Mouse (Mus musculus) C2C12 (cell line): Measurements from ENCODE around the gene Mxd1. TPM values are rescaled to one million over a fixed set of nuclear protein-coding genes. Genes with fewer than 3 reads are reported as not detected.
A peak's percentile ranks its signal among the peaks of the same experiment; 100 is the strongest.

Source experiments
- H3K27me3 ChIP-seq: one replicate; pipeline ENCODE4 v1.6.1; 2011; ENCODE audit not compliant: control insufficient read depth, insufficient read depth, insufficient read length
- H3K36me3 ChIP-seq: one replicate; pipeline ENCODE4 v1.6.1; 2011; ENCODE audit not compliant: control insufficient read depth, insufficient read depth
- H3K4me3 ChIP-seq: one replicate; pipeline ENCODE4 v1.5.1; 2011; ENCODE audit warnings: mild to moderate bottlenecking, control low read depth; ENCODE audit not compliant: poor library complexity, insufficient read depth, severe bottlenecking
- H3K79me2 ChIP-seq: one replicate; pipeline ENCODE4 v1.6.1; 2011; ENCODE audit not compliant: control insufficient read depth, insufficient read depth
- H3K79me3 ChIP-seq: one replicate; pipeline ENCODE4 v1.6.1; 2011; ENCODE audit warnings: low read depth, control low read depth
- H3ac ChIP-seq: one replicate; pipeline ENCODE3; 2011; ENCODE audit warnings: low read depth; ENCODE audit not compliant: control insufficient read depth, insufficient read length
- CEBPB ChIP-seq: IDR thresholded peaks from one replicate; pipeline ENCODE4 v1.6.1; 2011; ENCODE audit warnings: low read depth, mild to moderate bottlenecking, control low read depth, moderate library complexity
- CTCF ChIP-seq: IDR thresholded peaks from one replicate; pipeline ENCODE4 v1.5.1; 2011; ENCODE audit not compliant: control insufficient read depth, insufficient read depth, insufficient read length
- FOSL1 ChIP-seq: IDR thresholded peaks from one replicate; pipeline ENCODE4 v1.8.0; 2011; ENCODE audit warnings: mild to moderate bottlenecking, low read length; ENCODE audit not compliant: poor library complexity, insufficient read depth, severe bottlenecking
- MAX ChIP-seq: IDR thresholded peaks from one replicate; pipeline ENCODE4 v1.6.1; 2011; ENCODE audit warnings: mild to moderate bottlenecking, control low read depth
- MYOD1 ChIP-seq: IDR thresholded peaks from one replicate; pipeline ENCODE4 v1.6.1; 2011; ENCODE audit warnings: low read depth; ENCODE audit not compliant: control insufficient read depth, insufficient read length
- MYOG ChIP-seq: IDR thresholded peaks from one replicate; pipeline ENCODE4 v1.6.1; 2011; ENCODE audit not compliant: control insufficient read depth, insufficient read length; ENCODE audit errors: extremely low read depth
- USF1 ChIP-seq: IDR thresholded peaks from one replicate; pipeline ENCODE4 v1.6.1; 2011; ENCODE audit warnings: low read depth, mild to moderate bottlenecking, control low read depth, moderate library complexity
- polyA plus RNA-seq: library from polyadenylated mRNA; unstranded; fragments of >200 nt; fragmentation: generic; extraction: Trizol; gene quantifications from one replicate; pipeline ENCODE4 v1.2.1, GENCODE M21; 2012; ENCODE audit warnings: missing spikeins

Gene Mxd1
- polyA plus RNA-seq, 1 experiment: 1.1 TPM

- H3K36me3 ChIP-seq: peaks cover 28% of the 10 kb centered on the region
- H3K4me3 ChIP-seq: no peak overlapping the region
- H3K79me2 ChIP-seq: no peaks in the 10 kb centered on the region
- no peak overlapping the region for H3ac ChIP-seq
- TF ChIP-seq MYOG (no peak), CTCF (peak; percentile 69)
- no peaks in the 10 kb centered on the region for H3K79me3 ChIP-seq
- H3K27me3 ChIP-seq: no peaks in the 10 kb centered on the region
Measured at GRCm38 (mm10) chr6:86670873-86671272, 1.9 kb upstream of the Mxd1 start.

DNA sequence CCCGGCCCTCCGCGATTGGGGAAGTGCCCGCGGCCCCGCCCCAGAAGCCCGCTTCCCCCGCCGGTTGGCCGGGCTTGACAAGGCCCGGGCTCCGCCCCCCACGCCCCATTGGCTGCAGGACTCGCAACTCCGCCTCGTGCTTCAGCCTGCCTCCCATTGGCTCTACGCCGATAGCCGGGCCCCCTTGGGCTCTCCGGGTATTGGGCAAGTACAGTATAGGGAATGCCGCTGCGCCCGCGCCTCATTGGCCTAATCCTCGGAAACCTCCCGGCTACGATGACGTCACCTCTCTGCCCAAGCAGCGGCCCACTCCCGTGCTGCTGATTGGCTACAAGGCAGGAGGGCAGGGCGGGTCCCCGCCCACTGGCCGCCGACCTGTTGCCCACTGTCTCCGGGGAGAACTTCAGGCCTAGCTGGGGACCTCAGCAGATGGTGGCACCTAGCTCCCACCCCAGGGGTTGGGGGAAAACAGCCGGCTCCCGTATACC is 323 bp upstream of the Mxd1 start:
- H3ac ChIP-seq: peak overlapping the region; percentile 55
- TF ChIP-seq CEBPB (peak; percentile 30), MYOD1 (no peak), MAX (no peak), CTCF (no peak), FOSL1 (no peak), USF1 (no peak)
- H3K79me2 ChIP-seq: no peaks in the 10 kb centered on the region
- peak overlapping the region; percentile 56 for H3K4me3 ChIP-seq
- no peaks in the 10 kb centered on the region for H3K79me3 ChIP-seq
- H3K36me3 ChIP-seq: peaks cover 18% of the 10 kb centered on the region
- no peaks in the 10 kb centered on the region for H3K27me3 ChIP-seq

GRCm38 (mm10) chr6:86667061-86667460 is 1.9 kb downstream of the Mxd1 start:
- no peaks in the 10 kb centered on the region for H3K27me3 ChIP-seq
- H3K4me3 ChIP-seq: no peak overlapping the region
- H3ac ChIP-seq: no peak overlapping the region
- no peaks in the 10 kb centered on the region for H3K79me3 ChIP-seq
- H3K36me3 ChIP-seq: no peaks in the 10 kb centered on the region
- H3K79me2 ChIP-seq: no peaks in the 10 kb centered on the region
- TF ChIP-seq USF1 (no peak), MYOG (no peak), CEBPB (no peak), CTCF (no peak), MAX (no peak), FOSL1 (no peak), MYOD1 (no peak)

DNA sequence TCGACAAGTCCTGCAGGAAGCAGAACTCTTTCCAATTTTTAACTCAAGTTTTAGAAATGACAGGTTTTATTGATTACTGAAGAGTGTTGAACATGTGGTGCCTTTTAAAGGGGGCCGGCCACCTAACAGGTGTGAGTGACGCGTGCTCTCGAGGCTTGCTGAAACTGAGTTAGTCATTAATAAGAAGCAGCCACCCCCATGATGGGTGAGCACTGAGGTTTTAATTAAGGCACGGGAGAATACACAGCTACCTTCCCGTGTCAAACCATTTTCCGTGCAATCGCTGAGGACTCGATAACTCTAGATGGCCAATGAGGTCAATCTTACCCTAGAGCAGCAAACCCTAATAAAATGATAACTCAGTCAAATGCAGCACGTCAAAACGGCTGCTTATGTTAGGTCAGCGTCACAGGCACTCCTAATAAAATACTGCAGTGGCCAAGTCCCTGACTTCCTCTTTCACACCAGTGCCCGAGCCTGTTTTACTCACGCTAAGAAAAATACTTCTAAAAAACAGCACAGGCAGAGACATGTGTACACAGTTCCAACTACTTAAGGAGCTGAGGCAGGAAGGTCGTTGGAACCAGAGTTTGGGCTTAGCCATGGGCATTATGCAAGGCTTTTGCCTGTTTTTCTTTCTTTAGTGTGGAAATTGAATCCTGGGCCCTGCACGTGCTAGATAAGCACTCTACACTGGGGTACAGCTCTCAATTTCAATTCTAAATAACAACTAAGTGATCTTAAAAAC is 3.2 kb downstream of the Mxd1 start:
- Histone ChIP-seq H3K4me3 (no peak overlapping the region), H3K27me3 (no peaks in the 10 kb centered on the region), H3K79me2 (no peaks in the 10 kb centered on the region), H3K79me3 (no peaks in the 10 kb centered on the region), H3ac (no peak overlapping the region), H3K36me3 (no peaks in the 10 kb centered on the region)
- TF ChIP-seq USF1 (no peak), FOSL1 (no peak), CEBPB (no peak), MAX (no peak), CTCF (no peak), MYOG (no peak), MYOD1 (no peak)

- Histone ChIP-seq H3K4me3 (no peak overlapping the region), H3K79me3 (no peaks in the 10 kb centered on the region), H3K79me2 (no peaks in the 10 kb centered on the region), H3ac (no peak overlapping the region), H3K27me3 (no peaks in the 10 kb centered on the region), H3K36me3 (no peaks in the 10 kb centered on the region)
- TF ChIP-seq MYOD1 (no peak), USF1 (no peak), CTCF (no peak), MAX (no peak), CEBPB (no peak), MYOG (no peak), FOSL1 (no peak)
Measured at GRCm38 (mm10) chr6:86665076-86665475, 3.9 kb downstream of the Mxd1 start.

DNA sequence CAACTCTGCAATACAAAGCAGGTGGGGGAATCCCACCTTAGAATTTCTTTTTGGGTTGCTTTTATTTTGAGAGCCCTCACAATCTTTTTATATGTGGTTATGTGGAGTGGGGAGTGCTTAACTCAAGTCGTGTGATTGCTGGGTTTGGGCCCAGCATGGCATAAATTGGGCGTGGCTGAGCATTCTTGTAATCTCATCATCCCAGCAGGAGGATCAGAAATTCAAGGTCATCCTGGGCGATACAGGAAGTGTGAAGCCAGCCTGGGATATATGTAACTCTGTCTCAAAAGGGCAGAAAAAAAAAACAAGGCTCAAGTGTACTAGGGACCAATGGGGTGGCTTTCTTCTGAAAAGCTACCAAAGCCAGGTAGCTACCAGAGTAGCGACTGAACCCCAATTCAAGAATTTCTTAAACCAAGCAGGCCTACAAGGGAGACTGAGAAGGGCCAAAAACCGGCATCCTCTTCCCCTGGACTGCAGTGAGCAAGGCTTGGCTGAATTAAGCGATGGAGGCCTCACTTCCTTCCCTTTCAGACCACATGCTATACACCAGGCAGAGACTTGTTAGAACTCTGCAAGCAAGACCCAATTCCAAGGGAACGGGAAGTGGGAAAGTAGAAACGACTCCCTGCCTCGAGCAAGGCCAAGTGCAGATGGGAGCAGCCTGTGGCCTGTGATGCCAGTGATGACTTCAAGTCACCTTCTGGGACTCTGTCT is 8.6 kb downstream of the Mxd1 start:
- H3K4me3 ChIP-seq: no peak overlapping the region
- TF ChIP-seq FOSL1 (no peak), MYOG (no peak), USF1 (no peak), CEBPB (no peak), MAX (no peak)
- no peaks in the 10 kb centered on the region for H3K79me2 ChIP-seq
- H3K27me3 ChIP-seq: no peaks in the 10 kb centered on the region
- H3ac ChIP-seq: no peak overlapping the region
- no peaks in the 10 kb centered on the region for H3K79me3 ChIP-seq
- no peaks in the 10 kb centered on the region for H3K36me3 ChIP-seq
